ENCODE assay signal across 28 mouse cellular contexts in the genomic region with DNA sequence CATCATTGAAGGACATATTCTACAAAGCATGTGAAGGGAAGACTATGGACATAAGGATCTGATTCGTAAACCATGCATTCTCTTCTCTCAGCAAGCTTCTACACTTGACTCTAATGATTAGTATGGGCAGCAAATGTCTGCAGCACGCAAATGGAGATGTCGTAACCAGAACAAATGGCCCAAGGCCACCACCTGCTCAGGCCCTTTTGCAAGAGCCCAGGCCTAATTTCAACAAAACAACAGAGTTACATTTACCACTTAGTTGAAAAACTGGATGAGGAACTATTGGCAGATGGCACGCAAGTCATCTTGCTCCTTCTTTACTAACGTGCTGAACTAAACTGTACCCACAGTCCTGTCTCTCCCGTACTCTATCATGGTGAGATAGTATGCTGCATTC.
DNase-seq lines count a peak whose midpoint lies in the region; ATAC-seq and TF ChIP-seq lines count a peak whose summit lies in the region.
"Had no signal": no experiment of that assay in that cellular context is flagged by ENCODE, and none has a peak within 500 bp of the region (broad histone marks: within the 10 kb centered on the region; RNA-seq: fewer than 3 reads in every experiment).

No protein-coding gene starts in this region.

- peak overlapping the region; percentile 61 for H3K27ac ChIP-seq in liver, adult 2 months (replicated peaks; ENCODE audit: insufficient read depth, low read depth, low read length)
- no peak overlapping the region for H3K27ac ChIP-seq in liver, embryonic 12.5 days
- peak overlapping the region; percentile 67 for H3K27ac ChIP-seq in liver, postnatal 0 days (ENCODE audit: low read depth)
- H3K27ac ChIP-seq: forebrain, embryonic 12.5 days; hindbrain, embryonic 14.5 days; kidney, embryonic 15.5 days; limb, embryonic 12.5 days; liver, embryonic 14.5 days; macrophage; midbrain, embryonic 10.5 days; midbrain, embryonic 15.5 days had no signal

- no peak for TF ChIP-seq CTCF in liver, adult 2 months (IDR thresholded peaks at IDR 0.05; ENCODE audit: low read depth, low read length)
- no peak for TF ChIP-seq CTCF in liver, postnatal 0 days (IDR thresholded peaks at IDR 0.05; ENCODE audit: low read depth)

- no peak overlapping the region for H3K4me3 ChIP-seq in liver, adult 2 months (ENCODE audit: insufficient read depth, low read depth, low read length)
- H3K4me3 ChIP-seq in liver, embryonic 12.5 days: no peak overlapping the region
- H3K4me3 ChIP-seq in liver, postnatal 0 days (ENCODE audit: low read depth, low read length): no peak overlapping the region
- H3K4me3 ChIP-seq: erythroblast, embryonic 14.5 days; forebrain, embryonic 12.5 days; heart, embryonic 12.5 days; kidney, embryonic 15.5 days; limb, embryonic 12.5 days; midbrain, embryonic 10.5 days; midbrain, embryonic 15.5 days had no signal

- whole genome bisulfite sequencing in liver, adult 2 months: 29% methylated on average over 6 of the region's 6 CpGs
- WGBS in liver, embryonic 12.5 days (ENCODE audit: insufficient replicate concordance): 65% methylated on average over 6 of the region's 6 CpGs
- 50% methylated on average over 6 of the region's 6 CpGs for WGBS in liver, postnatal 0 days (ENCODE audit: insufficient replicate concordance)

- H3K9ac ChIP-seq in liver, adult 2 months (ENCODE audit: low read depth, low read length): no peak overlapping the region
- no peak overlapping the region for H3K9ac ChIP-seq in liver, embryonic 12.5 days
- H3K9ac ChIP-seq in liver, postnatal 0 days (replicated peaks): no peak overlapping the region
- H3K9ac ChIP-seq: forebrain, embryonic 12.5 days; forebrain, postnatal 0 days; heart, embryonic 12.5 days; hindbrain, embryonic 14.5 days; kidney, embryonic 15.5 days; limb, embryonic 12.5 days; liver, embryonic 14.5 days; midbrain, embryonic 15.5 days had no signal

- no peak overlapping the region for H3K4me2 ChIP-seq in liver, embryonic 12.5 days
- no peak overlapping the region for H3K4me2 ChIP-seq in liver, postnatal 0 days (ENCODE audit: low read depth, low read length)
- H3K4me2 ChIP-seq: forebrain, embryonic 12.5 days; heart, embryonic 12.5 days; hindbrain, embryonic 14.5 days; kidney, embryonic 15.5 days; limb, embryonic 12.5 days; midbrain, embryonic 15.5 days had no signal

- intact Hi-C loops in left cerebral cortex, postnatal 36 days (cut with DNase I): no loop called here

- no peak for ATAC-seq in liver, embryonic 12.5 days
- peak; percentile 79 for ATAC-seq in liver, postnatal 0 days
- no peak for ATAC-seq in inflammation-experienced regulatory T-cells, adult 6 months
- ATAC-seq: activated CD4-positive, CD25-positive, alpha-beta regulatory T cell, adult 4 months; CD4-positive, CD25-positive, alpha-beta regulatory T cell, adult 4 months; forebrain, postnatal 0 days; midbrain, embryonic 15.5 days had no signal

- no peaks in the 10 kb centered on the region for H3K36me3 ChIP-seq in liver, adult 2 months (ENCODE audit: control insufficient read depth, insufficient read depth, low read length)
- H3K36me3 ChIP-seq in liver, embryonic 12.5 days: no peaks in the 10 kb centered on the region
- no peaks in the 10 kb centered on the region for H3K36me3 ChIP-seq in liver, postnatal 0 days (replicated peaks; ENCODE audit: insufficient read depth, low read length)
- H3K36me3 ChIP-seq: forebrain, embryonic 12.5 days; heart, embryonic 12.5 days; kidney, embryonic 15.5 days; limb, embryonic 12.5 days; midbrain, embryonic 10.5 days; midbrain, embryonic 15.5 days had no signal

- peak; percentile 91 for DNase-seq in liver, adult 2 months (ENCODE audit: extremely low read depth, low read depth, low spot score)
- DNase-seq in adipocyte (ENCODE audit: low spot score): peak; percentile 11
- DNase-seq in adrenal gland, postnatal 25 days: peak; percentile 29
- peak; percentile 47 for DNase-seq in liver, postnatal 0 days
- no peak for DNase-seq in left cerebral cortex, postnatal 36 days (ENCODE audit: low spot score in 2 of 2)
- DNase-seq: cerebellum, adult 11 months; cerebellum, adult 9-11 months; forebrain, postnatal 0 days; heart, postnatal 4 days; kidney, adult 18-20 months; kidney, postnatal 25 days; right cerebral cortex, adult 18-20 months; spleen, adult 18-20 months; thymus, postnatal 14 days had no signal

- H3K4me1 ChIP-seq in liver, adult 2 months (ENCODE audit: control insufficient read depth, insufficient read depth, low read length): peaks cover 13% of the 10 kb centered on the region
- no peaks in the 10 kb centered on the region for H3K4me1 ChIP-seq in liver, embryonic 12.5 days
- peaks cover 10% of the 10 kb centered on the region for H3K4me1 ChIP-seq in liver, postnatal 0 days (ENCODE audit: insufficient read depth)
- H3K4me1 ChIP-seq: forebrain, embryonic 12.5 days; midbrain, embryonic 10.5 days had no signal

- TF ChIP-seq EP300 in liver, postnatal 0 days (IDR thresholded peaks at IDR 0.05; ENCODE audit: low read depth): no peak

- TF ChIP-seq POLR2A in liver, adult 2 months (IDR thresholded peaks at IDR 0.05; ENCODE audit: extremely low read depth, insufficient read depth, low read length): no peak

- H3K9me3 ChIP-seq in liver, embryonic 12.5 days (replicated peaks): no peaks in the 10 kb centered on the region
- no peaks in the 10 kb centered on the region for H3K9me3 ChIP-seq in liver, postnatal 0 days (ENCODE audit: low read length)
- H3K9me3 ChIP-seq: forebrain, embryonic 12.5 days; heart, embryonic 12.5 days; kidney, embryonic 15.5 days; limb, embryonic 12.5 days; midbrain, embryonic 10.5 days; midbrain, embryonic 15.5 days had no signal

- no peaks in the 10 kb centered on the region for H3K27me3 ChIP-seq in liver, adult 2 months (ENCODE audit: control insufficient read depth, insufficient read depth, low read length)
- H3K27me3 ChIP-seq in liver, embryonic 12.5 days (replicated peaks): no peaks in the 10 kb centered on the region
- no peaks in the 10 kb centered on the region for H3K27me3 ChIP-seq in liver, postnatal 0 days (ENCODE audit: insufficient read depth, low read length)
- H3K27me3 ChIP-seq: forebrain, embryonic 12.5 days; kidney, embryonic 15.5 days; limb, embryonic 12.5 days; midbrain, embryonic 15.5 days had no signal

- H3K79me2 ChIP-seq in liver, adult 2 months (ENCODE audit: control insufficient read depth, insufficient read depth, low read length): no peaks in the 10 kb centered on the region

Comparison
In these comparisons a context has a peak if more than half of its experiments do, and no peak if none do; other contexts are left out.
1. DNase-seq: peak in liver, adult 2 months (single experiment), adipocyte (single experiment), adrenal gland, postnatal 25 days (single experiment) and liver, postnatal 0 days (single experiment); none in left cerebral cortex, postnatal 36 days (0 of 2).